Mouse (Mus musculus): ENCODE measurements at regions not wholly inside any gene's neighbourhood (a gene's known extent, or its start where the extent isn't known, plus 50 kb on each side); places are given as distances from the start of the nearest gene placed in this dataset.

DNA sequence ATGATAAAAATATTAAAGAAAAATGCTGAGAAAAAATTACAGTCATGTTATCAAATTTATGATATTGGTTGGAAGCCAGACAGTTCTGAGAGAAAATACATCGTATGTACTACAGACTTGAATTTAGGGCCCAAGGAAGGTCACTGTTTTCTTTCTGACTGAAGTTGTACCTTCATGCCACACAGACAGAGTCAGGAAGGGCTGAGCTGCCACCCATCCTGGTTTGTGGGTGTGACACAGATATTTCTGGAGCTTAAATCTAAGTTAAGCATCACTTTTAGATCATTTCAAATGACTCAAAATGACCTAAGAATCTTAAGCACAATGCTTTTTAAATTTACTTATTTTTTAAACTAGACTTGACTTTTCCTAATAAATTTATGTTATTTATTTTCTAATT, 331.8 kb downstream of the Gja1 start:
- TF ChIP-seq EP300 (IDR thresholded peaks at IDR 0.05; ENCODE audit: insufficient read depth, low read depth, low read length) (no peak), CTCF (IDR thresholded peaks at IDR 0.05; ENCODE audit: low read depth, low read length) (no peak)

All from ES-Bruce4 (cell line).